Mouse (Mus musculus) common myeloid progenitor, adult 5-6 weeks (primary cell): Measurements from ENCODE around the gene Stk39. TPM values are rescaled to one million over a fixed set of nuclear protein-coding genes. Genes with fewer than 3 reads are reported as not detected.

ENCODE experiments used
- ATAC-seq: replicated peaks from 2 replicates; pipeline ENCODE4 v1.8.0; 2016; ENCODE audit warnings: low read depth, mild to moderate bottlenecking, moderate TSS enrichment, inconsistent platforms; ENCODE audit not compliant: poor library complexity, severe bottlenecking
- total RNA-seq: library from RNA; stranded (forward); fragments of 200-1000, 187-1606 nt; gene quantifications from 2 replicates; pipeline ENCODE4 v1.2.3, GENCODE M21; 2017

The Stk39 gene
- total RNA-seq, 1 experiment from 2014 or later = 3.9 TPM

GRCm38 (mm10) chr2:68429436-68429835 is 42.6 kb downstream of the Stk39 start:
- ATAC-seq = no peak

- no peak for ATAC-seq
These were observed 45.0 kb downstream of the Stk39 start for GRCm38 (mm10) chr2:68426977-68427577.

GRCm38 (mm10) chr2:68426074-68426473 is 46.0 kb downstream of the Stk39 start:
- peak; percentile 77 for ATAC-seq

- ATAC-seq = peak; percentile 57
These were observed 51.1 kb downstream of the Stk39 start for GRCm38 (mm10) chr2:68421002-68421401.

GRCm38 (mm10) chr2:68420223-68420622 is 51.8 kb downstream of the Stk39 start:
- no peak for ATAC-seq

GRCm38 (mm10) chr2:68419746-68420145 is 52.3 kb downstream of the Stk39 start:
- no peak for ATAC-seq

- no peak for ATAC-seq
These were observed 52.9 kb downstream of the Stk39 start for GRCm38 (mm10) chr2:68419165-68419564.

- ATAC-seq = no peak
These were observed 55.0 kb downstream of the Stk39 start for GRCm38 (mm10) chr2:68417081-68417480.

- no peak for ATAC-seq
These were observed 56.4 kb downstream of the Stk39 start for GRCm38 (mm10) chr2:68415691-68416090.

- no peak for ATAC-seq
These were observed 59.9 kb downstream of the Stk39 start for GRCm38 (mm10) chr2:68412149-68412548.

GRCm38 (mm10) chr2:68411201-68411600 is 60.9 kb downstream of the Stk39 start:
- ATAC-seq = no peak

- no peak for ATAC-seq
These were observed 62.3 kb downstream of the Stk39 start for GRCm38 (mm10) chr2:68409640-68410215.

GRCm38 (mm10) chr2:68408271-68408980 is 63.6 kb downstream of the Stk39 start:
- no peak for ATAC-seq

GRCm38 (mm10) chr2:68407179-68407950 is 64.7 kb downstream of the Stk39 start:
- no peak for ATAC-seq

GRCm38 (mm10) chr2:68406571-68407074 is 65.4 kb downstream of the Stk39 start:
- ATAC-seq = no peak

- 0 out of 2 replicates have a peak, but pooled peaks have one; percentile 50 for ATAC-seq
These were observed 66.8 kb downstream of the Stk39 start for GRCm38 (mm10) chr2:68405163-68405715.

GRCm38 (mm10) chr2:68404274-68405162 is 67.5 kb downstream of the Stk39 start:
- 0 out of 2 replicates have a peak, but pooled peaks have one; percentile 25 for ATAC-seq

- no peak for ATAC-seq
These were observed 78.2 kb downstream of the Stk39 start for GRCm38 (mm10) chr2:68393611-68394549.
